Comparison of ENCODE assay signal across 11 mouse cellular contexts in the genomic region with DNA sequence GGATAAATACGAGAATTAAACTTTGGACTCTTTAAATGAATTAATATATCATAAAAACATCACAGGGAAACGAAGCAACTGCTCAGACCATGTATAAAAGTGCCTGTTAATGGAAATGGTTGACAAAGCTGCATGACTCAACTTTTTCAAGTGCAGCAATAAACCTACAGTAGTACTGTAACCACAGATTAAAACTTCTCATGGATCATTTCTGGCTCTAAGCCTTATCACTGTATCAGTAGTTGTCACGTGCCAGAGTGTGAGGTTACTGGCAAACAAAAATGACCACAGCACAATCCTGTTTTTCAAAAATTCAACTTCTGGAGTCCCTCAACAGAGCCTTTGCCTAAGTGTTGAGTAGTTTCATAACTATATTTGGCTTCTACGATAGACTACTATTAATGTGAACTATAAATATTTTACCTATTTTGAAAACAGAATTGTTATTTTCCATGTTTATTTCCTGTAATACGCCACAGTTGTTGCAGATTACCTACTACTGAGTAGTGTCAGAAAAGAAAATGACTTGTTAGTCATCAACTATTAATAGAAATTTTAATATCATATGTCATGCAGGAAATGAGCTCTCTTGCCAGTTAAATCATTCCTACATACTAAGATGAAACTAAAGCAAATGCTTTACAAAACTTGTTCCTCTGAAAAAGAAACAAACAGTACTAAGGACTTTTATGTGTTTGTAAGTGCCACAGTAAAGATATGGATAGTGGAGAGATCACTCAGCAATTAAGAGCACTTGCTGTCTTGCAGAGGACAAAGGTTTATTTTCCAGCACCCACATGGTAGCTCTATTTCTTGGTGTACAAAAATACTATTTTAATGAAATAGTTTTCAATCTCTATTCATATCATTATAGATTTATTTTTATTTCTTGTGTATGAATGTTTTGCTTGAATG.
A peak's percentile ranks its signal among the peaks of the same experiment; 100 is the strongest.
DNase-seq lines count a peak whose midpoint lies in the region; ATAC-seq and TF ChIP-seq lines count a peak whose summit lies in the region.
"Had no signal": no experiment of that assay in that cellular context is flagged by ENCODE, and none has a peak within 500 bp of the region (broad histone marks: within the 10 kb centered on the region; RNA-seq: fewer than 3 reads in every experiment).

No protein-coding gene starts in this region.

- peaks cover 23% of the 10 kb centered on the region for H3K36me3 ChIP-seq in heart, adult 2 months (ENCODE audit: control insufficient read depth, insufficient read depth, low read length)
- H3K36me3 ChIP-seq in lung, postnatal 0 days (ENCODE audit: insufficient read depth, low read length) = peaks cover 31% of the 10 kb centered on the region
- H3K36me3 ChIP-seq in intestine, embryonic 16.5 days (ENCODE audit: control insufficient read depth, insufficient read depth, low read length) = peaks cover 14% of the 10 kb centered on the region

- TF ChIP-seq EP300 in heart, adult 2 months (IDR thresholded peaks at IDR 0.05; ENCODE audit: insufficient read depth, low read depth, low read length) = no peak
- no peak for TF ChIP-seq EP300 in lung, postnatal 0 days (IDR thresholded peaks at IDR 0.05)

- intact Hi-C loops in heart, adult 2 months (cut with DNase I) = loop anchor here (2.0 to 10.0 kb wide), 2 partner anchors 79 to 203 kb away; a partner anchor contains a TSS
- intact Hi-C loops in heart, postnatal 25 days (cut with DNase I) = loop anchor here (5.0 kb wide), 1 partner anchor 81 kb away; a partner anchor contains a TSS

- no peak for TF ChIP-seq POLR2A in heart, adult 2 months (IDR thresholded peaks at IDR 0.05; ENCODE audit: insufficient read depth, low read depth, low read length)

- peak overlapping the region; percentile 70 for H3K27ac ChIP-seq in heart, adult 2 months
- no peak overlapping the region for H3K27ac ChIP-seq in lung, postnatal 0 days (ENCODE audit: low read length)
- no peak overlapping the region for H3K27ac ChIP-seq in intestine, embryonic 16.5 days (ENCODE audit: low read length)

- 36% methylated on average over 5 of the region's 5 CpGs for WGBS in heart, adult 2 months
- WGBS in lung, postnatal 0 days = 74% methylated on average over 5 of the region's 5 CpGs
- 84% methylated on average over 5 of the region's 5 CpGs for WGBS in intestine, embryonic 16.5 days

- H3K9me3 ChIP-seq in lung, postnatal 0 days (ENCODE audit: low read length) = no peaks in the 10 kb centered on the region
- H3K9me3 ChIP-seq in intestine, embryonic 16.5 days (ENCODE audit: control insufficient read depth, low read length) = no peaks in the 10 kb centered on the region

- H3K4me3 ChIP-seq in heart, adult 2 months = no peak overlapping the region
- H3K4me3 ChIP-seq in lung, postnatal 0 days (ENCODE audit: low read depth, low read length) = no peak overlapping the region
- H3K4me3 ChIP-seq in intestine, embryonic 16.5 days (ENCODE audit: low read length) = no peak overlapping the region

- TF ChIP-seq CTCF in heart, adult 2 months (IDR thresholded peaks at IDR 0.05) = no peak
- no peak for TF ChIP-seq CTCF in lung, postnatal 0 days (IDR thresholded peaks at IDR 0.05)

- H3K9ac ChIP-seq in heart, adult 2 months (ENCODE audit: low read depth, low read length) = no peak overlapping the region
- H3K9ac ChIP-seq in lung, postnatal 0 days (replicated peaks; ENCODE audit: low read depth) = no peak overlapping the region
- H3K9ac ChIP-seq in intestine, embryonic 16.5 days (ENCODE audit: low read depth, low read length) = no peak overlapping the region

- no peaks in the 10 kb centered on the region for H3K27me3 ChIP-seq in heart, adult 2 months (ENCODE audit: control insufficient read depth, insufficient read depth, low read length)
- no peaks in the 10 kb centered on the region for H3K27me3 ChIP-seq in lung, postnatal 0 days (replicated peaks; ENCODE audit: insufficient read depth, low read length)
- H3K27me3 ChIP-seq in intestine, embryonic 16.5 days (replicated peaks; ENCODE audit: control insufficient read depth, insufficient read depth, low read length) = no peaks in the 10 kb centered on the region

- H3K4me1 ChIP-seq in heart, adult 2 months (ENCODE audit: control insufficient read depth, insufficient read depth, low read length) = peaks cover 2% of the 10 kb centered on the region
- no peaks in the 10 kb centered on the region for H3K4me1 ChIP-seq in lung, postnatal 0 days (ENCODE audit: insufficient read depth, low read depth, low read length)
- no peaks in the 10 kb centered on the region for H3K4me1 ChIP-seq in intestine, embryonic 16.5 days (ENCODE audit: control insufficient read depth, insufficient read depth, low read length)

- peaks cover 2% of the 10 kb centered on the region for H3K79me2 ChIP-seq in heart, adult 2 months (replicated peaks; ENCODE audit: control insufficient read depth, insufficient read depth, low read length)

- ATAC-seq in lung, postnatal 0 days = peak; percentile 44
- ATAC-seq in intestine, embryonic 16.5 days = peak; percentile 74
- ATAC-seq in activated CD4-positive, CD25-positive, alpha-beta regulatory T cell, adult 4 months = no peak

- no peak for DNase-seq in heart, adult 2 months
- no peak for DNase-seq in heart, postnatal 25 days (ENCODE audit: low spot score)
- DNase-seq in lung, postnatal 0 days (ENCODE audit: low spot score) = peak; percentile 51
- no peak for DNase-seq in lung, postnatal 14 days
- DNase-seq in frontal cortex, postnatal 10 days (ENCODE audit: low spot score in 2 of 2) = no peak
- DNase-seq in thymus, postnatal 25 days = no peak
- DNase-seq: B cell, adult 2 months; cerebellum, adult 8-10 months; kidney, adult 18-20 months had no signal

- H3K4me2 ChIP-seq in lung, postnatal 0 days (replicated peaks; ENCODE audit: low read depth, low read length) = no peak overlapping the region
- no peak overlapping the region for H3K4me2 ChIP-seq in intestine, embryonic 16.5 days (ENCODE audit: low read depth, low read length)
